Comparison of ENCODE assay signal across 9 mouse cellular contexts in genomic region chr4:140245286-140246179, GRCm38 (mm10). TPM values are rescaled to one million over a fixed set of nuclear protein-coding genes. Genes with fewer than 3 reads are reported as not detected.
DNase-seq lines count a peak whose midpoint lies in the region; ATAC-seq lines count a peak whose summit lies in the region.
"Had no signal": no experiment of that assay in that cellular context is flagged by ENCODE, and none has a peak within 500 bp of the region (broad histone marks: within the 10 kb centered on the region; RNA-seq: fewer than 3 reads in every experiment).

No protein-coding gene starts in this region.

- H3K4me2 ChIP-seq in kidney, embryonic 16.5 days (replicated peaks; ENCODE audit: low read depth, low read length), result peak overlapping the region; percentile 39
- peak overlapping the region; percentile 90 for H3K4me2 ChIP-seq in hindbrain, embryonic 13.5 days

- 3% methylated on average over 23 of the region's 23 CpGs for WGBS in kidney, embryonic 16.5 days
- WGBS in hindbrain, embryonic 13.5 days, result 1% methylated on average over 23 of the region's 23 CpGs

- peak overlapping the region; percentile 31 for H3K4me3 ChIP-seq in kidney, embryonic 16.5 days (ENCODE audit: low read length)
- peak overlapping the region; percentile 66 for H3K4me3 ChIP-seq in hindbrain, embryonic 13.5 days

- no peak overlapping the region for H3K27ac ChIP-seq in kidney, embryonic 16.5 days (ENCODE audit: low read length)
- peak overlapping the region; percentile 87 for H3K27ac ChIP-seq in hindbrain, embryonic 13.5 days

- no peak overlapping the region for H3K9ac ChIP-seq in kidney, embryonic 16.5 days (replicated peaks; ENCODE audit: low read length)
- H3K9ac ChIP-seq in hindbrain, embryonic 13.5 days, result peak overlapping the region; percentile 86

- H3K27me3 ChIP-seq in kidney, embryonic 16.5 days (ENCODE audit: insufficient read depth, low read length), result peaks cover 87% of the 10 kb centered on the region
- H3K27me3 ChIP-seq in hindbrain, embryonic 13.5 days, result peaks cover 85% of the 10 kb centered on the region

- no peaks in the 10 kb centered on the region for H3K9me3 ChIP-seq in kidney, embryonic 16.5 days (ENCODE audit: low read length)
- no peaks in the 10 kb centered on the region for H3K9me3 ChIP-seq in hindbrain, embryonic 13.5 days

- H3K4me1 ChIP-seq in kidney, embryonic 16.5 days (ENCODE audit: insufficient read depth, low read length), result peaks cover 18% of the 10 kb centered on the region
- H3K4me1 ChIP-seq in hindbrain, embryonic 13.5 days (replicated peaks), result peaks cover 64% of the 10 kb centered on the region

- DNase-seq in kidney, postnatal 14 days, result no peak
- DNase-seq in cerebellum, adult 8-10 months, result peak; percentile 78
- DNase-seq in neural tube, embryonic 10.5 days (ENCODE audit: extremely low spot score, low spot score), result peak; percentile 47
- no peak for DNase-seq in ovary, postnatal 36 days (ENCODE audit: low spot score)
- DNase-seq in urinary bladder, postnatal 4 days (ENCODE audit: low spot score in 2 of 2), result no peak

- no peaks in the 10 kb centered on the region for H3K36me3 ChIP-seq in kidney, embryonic 16.5 days (ENCODE audit: insufficient read depth, low read length)
- H3K36me3 ChIP-seq in hindbrain, embryonic 13.5 days, result no peaks in the 10 kb centered on the region

- ATAC-seq in kidney, embryonic 16.5 days (ENCODE audit: low FRiP score, low TSS enrichment), result peak; percentile 60; the same call in 1 of the 2 replicates
- no peak for ATAC-seq in hindbrain, embryonic 13.5 days (ENCODE audit: low FRiP score)
- ATAC-seq in megakaryocyte-erythroid progenitor cell, adult 5-6 weeks (replicated peaks; ENCODE audit: low FRiP score, low TSS enrichment, poor library complexity, severe bottlenecking), result no peak

RNA-seq across cellular contexts. Expression of gene Igsf21, which starts 1.1 kb away (rescaled TPM):
- polyA plus RNA-seq in kidney, embryonic 16.5 days (2015; fragmentation: Nextera tagmentation; extraction: Ambion mirVana), result 1.5 TPM in 2 replicates
- 45.4 and 46.4 TPM in 2 replicates for polyA plus RNA-seq in hindbrain, embryonic 13.5 days (2015; fragmentation: Nextera tagmentation; extraction: Ambion mirVana)
- not detected in 2 replicates for total RNA-seq in megakaryocyte-erythroid progenitor cell, adult 5-6 weeks (2014; fragmentation: Nextera tagmentation)
- not detected in 2 replicates for total RNA-seq in megakaryocyte-erythroid progenitor cell, adult 5-6 weeks (2017)
- total RNA-seq: hematopoietic stem cell, adult 5-6 weeks had no signal

Comparison
In these comparisons a context has a peak if more than half of its experiments do, and no peak if none do; other contexts are left out.
1. DNase-seq: peak in cerebellum, adult 8-10 months (single experiment) and neural tube, embryonic 10.5 days (single experiment); none in kidney, postnatal 14 days (single experiment), ovary, postnatal 36 days (single experiment) and urinary bladder, postnatal 4 days (0 of 2).
2. RNA of gene Igsf21, which starts 1.1 kb away (polyA plus RNA-seq): 45.4 to 46.4 TPM in hindbrain, embryonic 13.5 days; 1.5 TPM in kidney, embryonic 16.5 days; every median in the first group is over 10 times any median in the second.